Mouse (Mus musculus) stomach, embryonic 16.5 days (tissue): ENCODE measurements at regions not wholly inside any gene's neighbourhood (a gene's known extent, or its start where the extent isn't known, plus 50 kb on each side); places are given as distances from the start of the nearest gene placed in this dataset.
"Not testable (repeated sequence)": the region's sequence is repeated elsewhere in the genome, so short reads cannot be mapped to it uniquely, and the experiment has no call there.

Source experiments
- ATAC-seq: fragments of 200-750 bp; cut with Nextera tagmentation; 2 replicates; pipeline ENCODE4 v1.8.0; 2017; ENCODE audit warnings: moderate number of reproducible peaks, moderate TSS enrichment; ENCODE audit not compliant: insufficient read depth, low FRiP score
- H3K27ac ChIP-seq: fragments of 300-500 bp; sonication (generic); 2 replicates; pipeline ENCODE4 v1.5.1; 2014; ENCODE audit warnings: low read length
- H3K27me3 ChIP-seq: fragments of 300-500 bp; sonication (generic); 2 replicates; pipeline ENCODE4 v1.6.1; 2014; ENCODE audit warnings: low read length, control low read depth, mixed read lengths; ENCODE audit not compliant: control insufficient read depth, insufficient read depth
- H3K36me3 ChIP-seq: fragments of 300-500 bp; sonication (generic); 2 replicates; pipeline ENCODE4 v1.6.1; 2014; ENCODE audit warnings: low read length; ENCODE audit not compliant: control insufficient read depth, insufficient read depth
- H3K4me1 ChIP-seq: fragments of 300-500 bp; sonication (generic); 2 replicates; pipeline ENCODE4 v1.6.1; 2014; ENCODE audit warnings: low read length, control low read depth, mixed read lengths; ENCODE audit not compliant: control insufficient read depth, insufficient read depth
- H3K4me2 ChIP-seq: fragments of 300-500 bp; sonication (generic); 2 replicates; pipeline ENCODE4 v1.6.1; 2014; ENCODE audit warnings: low read depth, low read length, mixed read lengths
- H3K4me3 ChIP-seq: fragments of 300-500 bp; sonication (generic); replicated peaks from 2 replicates; pipeline ENCODE4 v1.5.1; 2014; ENCODE audit warnings: mild to moderate bottlenecking, low read length
- H3K9ac ChIP-seq: fragments of 300-500 bp; sonication (generic); 2 replicates; pipeline ENCODE4 v1.6.1; 2014; ENCODE audit warnings: low read length
- H3K9me3 ChIP-seq: fragments of 300-500 bp; sonication (generic); replicated peaks from 2 replicates; pipeline ENCODE4 v1.6.1; 2016; ENCODE audit warnings: low read length, control low read depth; ENCODE audit not compliant: control insufficient read depth
- WGBS: fragments of 180-500 bp; shearing (Covaris S2); extraction: QIAGEN DNeasy Blood & Tissue Kit; methylation state at CpG from one replicate; pipeline ENCODE4 v1.1.7; 2014; 5-methylcytosine and 5-hydroxymethylcytosine counted together

DNA sequence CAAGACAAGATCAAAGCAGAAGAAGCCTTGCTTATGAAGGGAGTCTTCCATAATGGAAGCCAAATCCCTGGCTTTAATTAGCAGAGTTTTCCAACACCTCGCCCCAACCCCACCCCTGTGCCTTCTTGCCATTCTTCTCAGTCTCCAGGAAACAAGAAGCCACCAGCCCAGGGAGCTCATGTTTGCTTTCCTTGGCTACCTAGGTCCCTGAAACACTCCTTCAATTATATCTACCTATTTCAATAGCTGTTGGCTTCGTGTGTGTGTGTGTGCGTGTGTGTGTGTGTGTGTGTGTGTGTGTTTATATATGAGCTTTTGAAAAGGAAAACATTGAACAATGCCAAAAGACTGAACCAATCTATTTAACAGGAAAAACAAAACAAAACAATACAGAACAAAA lies 82.5 kb upstream of the Nt5e start:
- no peak for ATAC-seq

DNA sequence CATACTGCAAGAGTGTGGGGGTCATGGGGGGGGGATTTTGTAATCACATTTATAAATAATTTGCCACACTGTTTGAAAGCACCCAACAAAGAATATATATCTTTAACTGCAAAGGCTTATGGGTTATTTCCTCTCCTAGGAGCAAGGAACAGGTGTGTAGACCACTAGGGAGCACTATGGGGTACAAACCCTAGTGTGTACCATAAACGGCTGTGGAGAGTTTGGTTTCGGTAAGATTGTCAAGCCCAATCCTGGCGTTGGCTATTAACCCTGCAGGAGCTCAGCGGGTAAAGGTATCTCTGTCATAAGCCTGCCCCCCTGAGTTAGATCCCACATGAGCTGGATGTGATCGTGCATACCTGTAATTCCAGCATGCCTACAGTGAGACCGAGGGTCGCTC lies 71.0 kb upstream of the Nt5e start:
- Histone ChIP-seq H3K4me2 (no peak overlapping the region), H3K27me3 (no peaks in the 10 kb centered on the region), H3K4me3 (no peak overlapping the region), H3K27ac (no peak overlapping the region), H3K4me1 (no peaks in the 10 kb centered on the region), H3K9ac (no peak overlapping the region), H3K36me3 (no peaks in the 10 kb centered on the region), H3K9me3 (no peaks in the 10 kb centered on the region)
- 77% methylated on average over 7 of the region's 7 CpGs for WGBS
- no peak for ATAC-seq

More for the DNA sequence above, 82.5 kb upstream of the Nt5e start:
- 51% methylated on average over 3 of the region's 3 CpGs for WGBS
- H3K27ac ChIP-seq: no peak overlapping the region
- no peaks in the 10 kb centered on the region for H3K4me1 ChIP-seq
- H3K36me3 ChIP-seq: no peaks in the 10 kb centered on the region
- no peaks in the 10 kb centered on the region for H3K9me3 ChIP-seq
- no peak overlapping the region for H3K9ac ChIP-seq
- H3K4me2 ChIP-seq: no peak overlapping the region
- no peak overlapping the region for H3K4me3 ChIP-seq
- no peaks in the 10 kb centered on the region for H3K27me3 ChIP-seq

DNA sequence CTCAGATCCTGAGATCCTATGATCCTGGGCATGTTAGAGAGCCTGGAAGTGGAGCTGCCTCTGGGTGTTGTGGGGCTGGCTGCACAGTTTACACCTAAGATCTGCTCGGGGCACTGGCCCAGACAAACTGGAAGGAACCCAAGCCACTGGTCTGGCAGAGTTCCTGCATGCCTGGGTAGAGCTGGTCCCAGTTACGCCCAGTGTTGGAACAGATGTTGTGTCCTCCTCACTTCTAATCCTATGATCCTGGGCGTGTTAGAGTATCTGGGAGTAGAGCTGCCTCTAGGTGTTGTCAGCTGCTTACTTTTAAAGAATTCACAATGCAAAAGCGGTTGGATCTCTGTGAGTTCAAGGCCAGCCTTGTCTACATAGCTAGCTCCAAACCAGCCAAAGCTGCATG lies 67.4 kb upstream of the Nt5e start:
- no peak for ATAC-seq
- no peaks in the 10 kb centered on the region for H3K36me3 ChIP-seq
- WGBS: 78% methylated on average over 4 of the region's 4 CpGs

DNA sequence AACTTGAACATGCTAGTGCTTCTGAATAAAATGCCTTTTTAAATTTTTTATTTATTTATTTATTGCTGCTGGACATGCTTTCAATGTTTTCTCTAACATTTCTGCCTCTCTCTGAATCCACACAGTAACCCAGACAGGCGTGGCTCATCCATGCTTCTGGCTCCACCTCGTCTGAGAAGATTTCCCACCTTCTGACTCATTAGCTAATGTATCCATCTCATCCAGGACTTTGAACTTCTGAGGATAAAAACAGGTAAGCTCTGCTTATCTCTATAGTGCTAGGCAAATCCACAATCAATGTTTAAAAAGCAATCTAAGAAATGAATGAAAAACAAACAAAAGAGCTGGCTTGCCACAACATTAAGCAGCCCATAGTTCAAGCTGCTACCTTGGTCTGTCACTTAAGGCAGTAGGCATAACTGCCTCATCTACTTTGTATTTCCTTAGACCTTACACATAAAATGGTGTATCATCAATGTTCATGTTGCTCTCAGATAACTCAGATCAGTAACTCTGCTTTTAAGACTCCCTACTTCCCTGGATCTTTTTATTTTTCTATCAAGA lies 66.8 kb upstream of the Nt5e start:
- Histone ChIP-seq H3K9ac (no peak overlapping the region), H3K27ac (no peak overlapping the region), H3K9me3 (no peaks in the 10 kb centered on the region), H3K27me3 (no peaks in the 10 kb centered on the region), H3K4me2 (no peak overlapping the region), H3K4me3 (no peak overlapping the region), H3K4me1 (no peaks in the 10 kb centered on the region), H3K36me3 (no peaks in the 10 kb centered on the region)
- ATAC-seq: peak; percentile 91; the same call in 1 of the 2 replicates
- WGBS: 44% methylated on average over 2 of the region's 2 CpGs

More for the DNA sequence above, 67.4 kb upstream of the Nt5e start:
- no peak overlapping the region for H3K9ac ChIP-seq
- H3K27me3 ChIP-seq: no peaks in the 10 kb centered on the region
- H3K4me3 ChIP-seq: no peak overlapping the region
- no peaks in the 10 kb centered on the region for H3K9me3 ChIP-seq
- H3K27ac ChIP-seq: no peak overlapping the region
- no peaks in the 10 kb centered on the region for H3K4me1 ChIP-seq
- H3K4me2 ChIP-seq: no peak overlapping the region

DNA sequence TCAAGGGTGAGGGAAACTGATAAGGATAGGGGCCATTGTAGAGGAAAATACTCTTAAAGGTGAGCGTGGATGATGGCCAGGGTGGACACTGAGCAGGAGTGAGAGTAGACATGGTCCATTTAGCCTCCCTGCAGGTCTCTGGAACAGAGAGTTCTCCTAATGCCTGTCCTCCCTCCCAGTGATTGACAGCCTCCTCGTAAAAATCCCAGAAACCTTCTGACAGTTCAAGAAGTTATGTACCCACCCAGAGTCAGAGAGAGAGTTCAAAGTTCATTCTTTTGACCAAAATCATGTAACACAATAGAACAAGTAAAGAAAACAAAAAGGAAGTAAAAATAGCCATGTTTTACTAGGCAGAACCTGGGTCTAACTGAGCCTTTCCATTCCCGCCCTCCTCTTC lies 64.5 kb upstream of the Nt5e start:
- H3K36me3 ChIP-seq: no peaks in the 10 kb centered on the region
- no peak overlapping the region for H3K4me3 ChIP-seq
- H3K9me3 ChIP-seq: no peaks in the 10 kb centered on the region
- H3K27me3 ChIP-seq: no peaks in the 10 kb centered on the region
- WGBS: 78% methylated on average over 3 of the region's 3 CpGs
- H3K9ac ChIP-seq: no peak overlapping the region
- H3K27ac ChIP-seq: no peak overlapping the region
- ATAC-seq: no peak
- no peak overlapping the region for H3K4me2 ChIP-seq
- no peaks in the 10 kb centered on the region for H3K4me1 ChIP-seq

DNA sequence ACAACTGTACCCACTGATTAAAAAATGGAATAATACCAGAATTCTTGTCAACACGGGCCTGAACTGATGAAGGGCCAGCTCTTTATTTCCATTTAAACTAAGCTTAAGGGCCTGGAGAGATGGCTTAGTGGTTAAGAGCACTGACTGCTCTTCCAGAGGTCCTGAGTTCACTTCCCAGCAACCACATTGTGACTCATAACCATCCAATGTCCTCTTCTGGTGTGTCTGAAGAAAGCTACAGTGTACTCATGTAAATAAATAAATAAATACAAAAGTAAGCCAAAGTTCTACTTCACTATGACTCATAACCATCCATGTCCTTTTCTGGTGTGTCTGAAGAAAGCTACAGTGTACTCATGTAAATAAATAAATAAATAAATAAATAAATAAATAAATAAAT lies 60.7 kb upstream of the Nt5e start:
- H3K4me3 ChIP-seq, H3K9me3 ChIP-seq, H3K9ac ChIP-seq, H3K4me1 ChIP-seq, H3K4me2 ChIP-seq, ATAC-seq, H3K36me3 ChIP-seq, H3K27me3 ChIP-seq, H3K27ac ChIP-seq: not testable (repeated sequence)
- WGBS: 89% methylated on average over 1 of the region's 1 CpGs

DNA sequence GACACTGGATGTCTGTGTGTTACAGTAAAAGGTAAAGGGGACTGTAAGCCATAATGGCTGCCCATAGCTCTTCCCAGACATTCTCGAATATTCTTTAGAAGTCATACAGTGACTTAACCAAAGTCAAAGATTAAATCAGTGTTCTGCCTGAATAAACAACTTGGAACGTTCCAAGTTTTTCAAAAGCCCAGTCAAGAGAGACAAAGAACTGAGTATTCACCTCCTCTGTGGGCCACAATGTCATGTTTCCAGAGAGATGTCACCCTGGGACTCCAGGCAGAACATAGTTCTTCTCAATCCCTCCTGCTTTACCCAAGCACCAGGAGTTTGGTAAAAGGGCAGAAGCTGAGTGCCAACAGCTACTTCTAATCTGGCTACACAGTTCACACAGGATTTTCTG lies 58.2 kb upstream of the Nt5e start:
- Histone ChIP-seq H3K9ac (no peak overlapping the region), H3K4me2 (no peak overlapping the region), H3K27me3 (no peaks in the 10 kb centered on the region), H3K4me3 (no peak overlapping the region), H3K36me3 (no peaks in the 10 kb centered on the region), H3K4me1 (no peaks in the 10 kb centered on the region), H3K9me3 (no peaks in the 10 kb centered on the region), H3K27ac (no peak overlapping the region)
- no peak for ATAC-seq
- 64% methylated on average over 2 of the region's 2 CpGs for WGBS

DNA sequence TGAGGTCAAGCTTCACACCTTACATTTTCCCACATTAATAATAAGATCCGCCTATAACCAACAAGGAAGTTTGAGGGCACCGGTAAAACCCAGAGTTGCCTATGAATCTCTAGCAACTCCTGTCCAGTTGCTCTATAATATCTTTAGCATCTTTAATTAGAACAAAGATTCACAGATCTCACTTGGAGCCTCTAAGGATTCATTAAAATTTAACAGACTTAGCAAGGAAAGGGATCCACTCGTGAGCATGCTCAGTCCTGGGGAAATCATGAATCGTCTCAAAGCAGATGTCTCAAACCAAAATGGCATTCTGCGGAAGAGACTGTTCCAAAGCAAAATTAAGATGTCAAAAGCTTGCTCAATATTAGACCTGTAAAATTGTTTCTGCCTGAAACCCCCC lies 57.8 kb upstream of the Nt5e start:
- Histone ChIP-seq H3K36me3 (no peaks in the 10 kb centered on the region), H3K9ac (no peak overlapping the region), H3K4me3 (no peak overlapping the region), H3K4me2 (no peak overlapping the region), H3K4me1 (no peaks in the 10 kb centered on the region), H3K9me3 (no peaks in the 10 kb centered on the region), H3K27me3 (no peaks in the 10 kb centered on the region), H3K27ac (no peak overlapping the region)
- 89% methylated on average over 5 of the region's 5 CpGs for WGBS
- ATAC-seq: no peak

DNA sequence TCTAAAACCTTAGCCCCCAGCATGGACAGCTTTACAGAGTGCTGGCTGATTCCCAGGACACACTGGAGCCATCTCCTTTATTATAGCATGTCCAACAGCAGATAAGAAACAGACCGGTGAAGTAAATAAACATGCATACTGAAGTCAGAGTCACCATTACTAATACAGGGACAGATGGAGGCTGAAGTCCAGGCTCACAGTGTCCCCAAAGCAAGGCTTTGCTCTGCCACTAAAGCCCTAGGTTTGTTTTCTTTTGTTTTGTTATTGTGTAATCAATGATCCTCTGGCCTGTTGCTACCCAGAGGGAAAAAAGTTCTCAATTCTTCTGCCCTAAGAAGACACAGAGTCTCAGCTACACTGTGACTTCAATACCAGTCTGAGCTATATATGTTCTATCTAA lies 56.2 kb upstream of the Nt5e start:
- no peak overlapping the region for H3K9ac ChIP-seq
- no peak overlapping the region for H3K27ac ChIP-seq
- H3K36me3 ChIP-seq: no peaks in the 10 kb centered on the region
- H3K4me1 ChIP-seq: no peaks in the 10 kb centered on the region
- no peaks in the 10 kb centered on the region for H3K9me3 ChIP-seq
- H3K27me3 ChIP-seq: no peaks in the 10 kb centered on the region
- WGBS: 57% methylated on average over 1 of the region's 1 CpGs
- H3K4me3 ChIP-seq: no peak overlapping the region
- no peak overlapping the region for H3K4me2 ChIP-seq
- no peak for ATAC-seq

DNA sequence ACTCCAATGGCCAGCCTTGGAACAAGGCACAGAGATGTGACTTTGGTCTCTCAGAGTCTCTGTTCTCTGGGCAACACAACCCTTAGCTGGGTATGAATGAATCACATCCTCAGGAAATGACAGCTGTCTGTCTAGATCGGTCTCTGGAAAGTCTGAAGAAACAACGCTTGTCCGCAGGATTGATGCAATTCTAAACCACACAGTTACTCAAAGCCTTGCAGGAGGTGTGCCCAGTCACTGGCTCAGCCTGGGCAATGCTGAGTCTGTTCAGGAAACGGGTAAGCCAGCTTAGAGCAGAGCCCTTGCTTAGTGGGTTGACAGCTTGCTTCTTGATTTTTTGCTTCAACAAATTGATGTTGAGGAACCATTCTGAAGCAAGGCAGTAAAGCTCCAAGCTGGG lies 53.7 kb upstream of the Nt5e start:
- H3K4me3 ChIP-seq: no peak overlapping the region
- no peaks in the 10 kb centered on the region for H3K36me3 ChIP-seq
- H3K27ac ChIP-seq: no peak overlapping the region
- 84% methylated on average over 4 of the region's 4 CpGs for WGBS
- H3K4me2 ChIP-seq: no peak overlapping the region
- no peak for ATAC-seq
- H3K27me3 ChIP-seq: no peaks in the 10 kb centered on the region
- H3K9me3 ChIP-seq: no peaks in the 10 kb centered on the region
- no peaks in the 10 kb centered on the region for H3K4me1 ChIP-seq
- no peak overlapping the region for H3K9ac ChIP-seq
